Mouse (Mus musculus) CH12.LX (cell line): ENCODE data around the gene Gm20388. TPM values are rescaled to one million over a fixed set of nuclear protein-coding genes. Genes with fewer than 3 reads are reported as not detected.
A peak's percentile ranks its signal among the peaks of the same experiment; 100 is the strongest.
"Not testable (repeated sequence)": the region's sequence is repeated elsewhere in the genome, so short reads cannot be mapped to it uniquely, and the experiment has no call there.

Experiments used
- DNase-seq: peaks from one replicate; pipeline ENCODE4 v3.0.0-alpha.2; 2013; ENCODE audit errors: extremely low read depth
- H3K27ac ChIP-seq: 2 replicates; pipeline ENCODE4 v1.5.1; 2012; ENCODE audit warnings: low read depth, mild to moderate bottlenecking, control low read depth, moderate library complexity; ENCODE audit not compliant: insufficient read depth
- H3K27me3 ChIP-seq: replicated peaks from 2 replicates; pipeline ENCODE3; 2012; ENCODE audit warnings: inconsistent platforms
- H3K36me3 ChIP-seq, 2 experiments: replicated peaks in 1 of 2; 2 replicates each; pipeline versions ENCODE3 to v1.6.1; 2012; ENCODE audit warnings: inconsistent platforms in 1 of 2, low read length in 1 of 2, mild to moderate bottlenecking in 1 of 2, mixed read lengths in 1 of 2, moderate library complexity in 1 of 2; ENCODE audit not compliant: control insufficient read depth in 1 of 2, insufficient read depth in 1 of 2
- H3K4me1 ChIP-seq, 2 experiments: 2 replicates each; pipeline ENCODE4 v1.6.1; 2012; ENCODE audit warnings: inconsistent platforms in 1 of 2, moderate library complexity in 1 of 2; ENCODE audit not compliant: insufficient read depth in 2 of 2, control insufficient read depth in 1 of 2
- H3K4me2 ChIP-seq: 2 replicates; pipeline ENCODE4 v1.6.1; 2012; ENCODE audit warnings: low read depth, mild to moderate bottlenecking, control low read depth; ENCODE audit not compliant: poor library complexity, insufficient read depth, severe bottlenecking
- H3K4me3 ChIP-seq, 3 experiments: fragments of 150-350 bp in 1 of 3; sonication (generic) in 1 of 3; replicated peaks in 1 of 3; 2 replicates each; pipeline versions ENCODE3 to v1.5.1; 2011 to 2012; ENCODE audit warnings: low read depth in 2 of 3, low read length in 2 of 3, mild to moderate bottlenecking in 2 of 3, moderate library complexity in 2 of 3, control low read depth in 1 of 3, improper control_type of control experiment in 1 of 3, inconsistent platforms in 1 of 3, mixed read lengths in 1 of 3; ENCODE audit not compliant: poor library complexity in 1 of 3
- H3K79me2 ChIP-seq: replicated peaks from 2 replicates; pipeline ENCODE4 v1.6.1; 2012; ENCODE audit warnings: mild to moderate bottlenecking, moderate library complexity; ENCODE audit not compliant: control insufficient read depth, poor library complexity, insufficient read depth, severe bottlenecking; ENCODE audit errors: extremely low read depth
- H3K9ac ChIP-seq: 2 replicates; pipeline ENCODE4 v1.6.1; 2012; ENCODE audit warnings: low read depth, mild to moderate bottlenecking, control low read depth, moderate library complexity; ENCODE audit not compliant: insufficient read depth
- H3K9me3 ChIP-seq: replicated peaks from 2 replicates; pipeline ENCODE3; 2012; ENCODE audit warnings: low read length, inconsistent platforms, mixed read lengths
- BHLHE40 ChIP-seq: IDR thresholded peaks from 2 replicates; pipeline ENCODE4 v1.6.1; 2011; ENCODE audit warnings: mild to moderate bottlenecking, low read depth, low read length, improper control_type of control experiment
- ELF1 ChIP-seq: IDR thresholded peaks from 2 replicates; pipeline ENCODE4 v1.6.1; 2014; ENCODE audit warnings: low read depth, mild to moderate bottlenecking, inconsistent platforms, low read length, improper control_type of control experiment
- EP300 ChIP-seq: IDR thresholded peaks from 2 replicates; pipeline ENCODE4 v1.6.1; 2011; ENCODE audit warnings: low read length, improper control_type of control experiment
- HCFC1 ChIP-seq: IDR thresholded peaks from 2 replicates; pipeline ENCODE4 v1.6.1; 2012; ENCODE audit warnings: low read depth, mild to moderate bottlenecking, inconsistent platforms, low read length, improper control_type of control experiment
- JUN ChIP-seq: IDR thresholded peaks from 2 replicates; pipeline ENCODE4 v1.6.1; 2011; ENCODE audit warnings: low read depth, mild to moderate bottlenecking, low read length, improper control_type of control experiment, moderate library complexity; ENCODE audit not compliant: insufficient read depth
- KAT2A ChIP-seq: IDR thresholded peaks from 2 replicates; pipeline ENCODE4 v1.6.1; 2012; ENCODE audit warnings: low read length, improper control_type of control experiment, inconsistent platforms; ENCODE audit not compliant: insufficient replicate concordance
- MEF2A ChIP-seq: IDR thresholded peaks from 2 replicates; pipeline ENCODE4 v1.6.1; 2014; ENCODE audit warnings: low read depth, mild to moderate bottlenecking, inconsistent platforms, low read length, improper control_type of control experiment, borderline replicate concordance
- MYC ChIP-seq: IDR thresholded peaks from 2 replicates; pipeline ENCODE4 v1.6.1; 2011; ENCODE audit warnings: low read depth, mild to moderate bottlenecking, improper control_type of control experiment, low read length
- POLR2A ChIP-seq: IDR thresholded peaks from 2 replicates; pipeline ENCODE4 v1.6.1; 2011; ENCODE audit warnings: low read depth, mild to moderate bottlenecking, improper control_type of control experiment, low read length
- USF2 ChIP-seq: conservative IDR thresholded peaks from 2 replicates; pipeline ENCODE4 v1.6.1; 2011; ENCODE audit warnings: low read depth, low read length, improper control_type of control experiment
- ZKSCAN1 ChIP-seq: IDR thresholded peaks from 2 replicates; pipeline ENCODE4 v1.6.1; 2012; ENCODE audit warnings: low read depth, inconsistent platforms, low read length, improper control_type of control experiment, borderline replicate concordance
- ZMIZ1 ChIP-seq: IDR thresholded peaks from 2 replicates; pipeline ENCODE4 v1.6.1; 2012; ENCODE audit warnings: low read depth, mild to moderate bottlenecking, inconsistent platforms, low read length, improper control_type of control experiment
- dilution Hi-C: fragments of 300-500 bp; cut with MboI; formaldehyde crosslinking; loops from 2 replicates; pipeline ENCODE4 v1.14.3; 2020; ENCODE audit warnings: low sequenced_read_pairs; ENCODE audit not compliant: extremely low pct_unique_long_range_greater_than_20kb, extremely low pct_ligation_motif_present
- in situ Hi-C: fragments of 300-500 bp; cut with MboI; formaldehyde crosslinking; loops from 3 replicates; pipeline ENCODE4 v1.14.3; 2019; ENCODE audit warnings: low sequenced_read_pairs, low pct_ligation_motif_present, low pct_unique_long_range_greater_than_20kb, mixed read lengths
- polyA plus RNA-seq: library from polyadenylated mRNA; unstranded; fragments of >175 nt; gene quantifications from 2 replicates; pipeline ENCODE4 v1.2.1, GENCODE M21; 2012; ENCODE audit warnings: low read depth; ENCODE audit not compliant: insufficient read length
- total RNA-seq, 2 experiments: library from RNA; depleted of rRNA; stranded (reverse); fragments of 300-350 nt in 1 of 2; fragments of >200 nt in 1 of 2; gene quantifications; 2 replicates each; pipeline ENCODE4 v1.2.3; 2012 to 2014

The Gm20388 gene
- total and polyA plus RNA-seq, 3 experiments = 14.8 to 26.3 (median 22.2) TPM

DNA sequence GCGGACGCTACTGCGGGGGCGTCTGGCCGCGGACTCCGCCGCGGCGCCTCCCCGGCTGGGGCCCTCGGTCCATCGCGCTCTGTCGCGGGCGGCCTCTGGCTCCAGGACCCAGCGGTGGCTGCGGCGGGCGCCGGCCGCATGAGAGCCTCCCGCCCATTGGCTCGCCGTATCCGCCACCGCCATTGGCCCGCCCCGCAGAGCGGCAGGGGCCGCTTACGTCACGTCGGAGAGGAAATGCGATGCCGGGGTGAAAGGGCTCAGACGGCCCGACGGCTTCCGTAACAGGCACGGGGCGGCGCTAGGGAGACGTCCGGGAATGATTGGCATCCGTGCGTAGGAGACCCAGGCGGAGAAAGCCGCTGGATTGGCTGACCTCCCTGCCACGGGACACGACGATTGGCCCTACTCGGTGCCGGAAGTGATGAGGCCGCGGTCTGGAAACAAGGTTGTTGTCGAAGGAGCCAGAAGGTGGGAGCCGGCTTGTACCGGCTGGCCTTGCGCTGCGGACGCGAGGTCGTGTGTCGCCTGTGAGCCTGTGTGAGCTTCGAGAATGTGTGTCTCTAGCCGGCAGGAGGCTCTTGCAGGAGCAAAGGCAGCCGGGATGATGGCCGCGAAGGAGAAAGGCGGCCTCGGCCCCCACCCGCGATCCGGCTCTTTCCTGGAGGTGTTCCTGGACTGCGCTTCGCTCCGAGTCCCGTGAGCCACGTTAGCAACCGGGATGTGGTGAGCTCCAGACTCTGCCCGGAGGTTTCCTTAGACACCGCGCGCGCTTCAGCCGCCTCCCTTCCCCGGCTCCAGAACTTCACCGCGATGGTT lies 3131.7 kb downstream of the Gm20388 start, which contains the start of gene Ankrd11 (continued):
- TF ChIP-seq POLR2A (peak; percentile 98), EP300 (no peak; the same call in 1 of the 2 replicates), ELF1 (peak; percentile 94), BHLHE40 (peak; percentile 29), JUN (no peak), HCFC1 (peak; percentile 83), ZKSCAN1 (peak; percentile 80), USF2 (no peak), ZMIZ1 (peak; percentile 16; the same call in 1 of the 2 replicates)

DNA sequence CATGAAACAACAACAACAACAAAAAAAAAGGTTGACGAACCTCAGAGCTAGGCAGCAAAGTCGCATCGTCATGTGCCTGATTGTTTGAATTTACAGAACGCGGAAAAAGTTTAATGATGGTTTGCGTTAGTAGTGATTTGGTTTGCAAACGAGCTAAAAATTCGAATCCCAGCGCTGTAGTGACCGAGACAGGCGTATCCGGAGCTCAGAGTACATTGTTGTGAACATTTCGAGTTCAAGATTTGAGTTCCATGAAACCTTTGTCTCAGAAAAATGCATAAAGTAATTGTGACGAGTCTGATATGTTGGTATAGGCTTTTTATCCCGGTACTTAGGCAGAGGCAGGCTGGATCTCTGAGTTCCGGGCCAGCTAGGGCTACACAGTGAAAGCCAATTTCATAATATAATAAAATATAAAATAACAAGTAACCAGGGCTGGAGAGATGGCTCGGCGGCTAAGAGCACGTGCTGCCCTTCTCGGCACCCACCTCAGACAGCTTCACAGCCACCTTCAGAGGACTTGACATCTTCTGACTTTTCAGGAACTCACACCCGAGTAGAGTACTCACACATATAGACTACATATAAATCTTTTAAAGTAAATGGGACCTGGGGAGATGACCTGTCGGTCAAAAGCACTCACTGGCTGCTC lies 3132.5 kb downstream of the Gm20388 start:
- in situ Hi-C loops (no loop called here), dilution Hi-C loops (no loop called here)
- peaks cover 53% of the 10 kb centered on the region for H3K79me2 ChIP-seq
- TF ChIP-seq BHLHE40 (peak; percentile 48), MEF2A (no peak), MYC (peak; percentile 36; the same call in 1 of the 2 replicates)
- no peaks in the 10 kb centered on the region for H3K9me3 ChIP-seq
- H3K4me2 ChIP-seq = peak overlapping the region; percentile 85
- peaks cover 4 to 21% of the 10 kb centered on the region in 2 experiments for H3K36me3 ChIP-seq
- H3K27ac ChIP-seq = peak overlapping the region; percentile 76
- no peak for DNase-seq
- H3K4me3 ChIP-seq = peak overlapping the region; percentile 75 to 95 (median 83)
- no peaks in the 10 kb centered on the region for H3K27me3 ChIP-seq
- H3K4me1 ChIP-seq = peaks cover 3 to 30% of the 10 kb centered on the region in 2 experiments
- peak overlapping the region; percentile 97 for H3K9ac ChIP-seq

DNA sequence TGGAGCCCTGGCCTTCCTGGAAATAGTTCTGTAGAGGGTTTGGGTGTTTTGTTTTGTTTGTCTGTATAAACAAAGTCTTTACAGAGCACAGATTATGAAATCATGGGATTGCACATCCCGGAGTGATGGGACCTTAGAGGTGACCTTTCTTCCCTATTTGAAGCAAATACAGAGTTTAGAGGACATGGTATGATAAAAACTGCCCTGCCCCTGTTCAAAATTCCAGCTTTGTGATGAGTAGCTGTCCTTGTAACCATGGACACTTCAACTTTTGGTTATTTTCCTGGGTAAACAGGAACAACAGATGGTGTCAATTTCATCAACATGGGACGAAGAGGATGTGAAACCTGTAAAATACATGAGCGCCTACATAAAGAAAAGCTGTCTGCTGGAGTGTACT lies 3133.3 kb downstream of the Gm20388 start:
- dilution Hi-C loops = no loop called here
- Histone ChIP-seq H3K27me3 (no peaks in the 10 kb centered on the region), H3K4me1 (peaks cover 3 to 24% of the 10 kb centered on the region in 2 experiments), H3K27ac (no peak overlapping the region), H3K9ac (no peak overlapping the region; the same call in 1 of the 2 replicates), H3K9me3 (no peaks in the 10 kb centered on the region), H3K4me3 (no peak overlapping the region), H3K79me2 (peaks cover 45% of the 10 kb centered on the region), H3K4me2 (no peak overlapping the region), H3K36me3 (peaks cover 4 to 18% of the 10 kb centered on the region in 2 experiments)
- no peak for DNase-seq
- peak; percentile 37; the same call in 1 of the 2 replicates for TF ChIP-seq EP300
- TF ChIP-seq KAT2A = no peak
- in situ Hi-C loops = no loop called here

DNA sequence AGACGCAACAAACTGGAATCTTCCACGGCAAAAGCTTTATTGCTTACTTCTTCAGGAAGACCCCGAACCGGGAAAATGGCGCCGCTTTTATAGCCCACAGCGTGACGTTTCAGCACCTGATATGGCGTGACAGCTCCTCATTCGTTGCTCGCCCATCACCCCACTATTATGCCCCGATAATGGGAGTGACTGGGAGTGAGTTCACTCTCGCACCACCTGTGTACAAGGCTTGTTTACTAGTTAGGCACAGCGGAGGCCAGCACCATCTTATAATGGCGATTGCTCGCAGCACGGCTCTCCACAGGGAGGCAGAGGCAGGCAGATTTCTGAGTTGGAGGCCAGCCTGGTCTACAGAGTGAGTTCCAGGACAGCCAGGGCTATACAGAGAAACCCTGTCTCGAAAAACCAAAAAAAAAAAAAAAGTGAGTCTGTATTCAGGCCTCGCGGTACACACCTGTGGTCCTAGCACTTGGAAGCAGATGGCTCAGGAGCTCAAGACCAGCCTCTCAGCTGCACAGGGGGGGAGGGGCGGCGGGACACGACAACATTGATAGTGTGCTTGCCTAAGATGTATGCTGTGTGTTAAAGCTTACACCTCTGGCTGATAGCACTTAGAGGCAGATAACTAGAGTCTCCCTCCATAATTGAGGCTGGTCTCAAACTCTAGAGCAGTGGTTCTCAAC lies 3134.2 kb downstream of the Gm20388 start:
- DNase-seq, H3K9me3 ChIP-seq, dilution Hi-C loops, H3K4me3 ChIP-seq, H3K27ac ChIP-seq, H3K4me2 ChIP-seq, H3K27me3 ChIP-seq, in situ Hi-C loops, H3K9ac ChIP-seq: not testable (repeated sequence)
- Histone ChIP-seq H3K36me3 (peaks cover 4 to 14% of the 10 kb centered on the region in 2 experiments), H3K79me2 (peaks cover 36% of the 10 kb centered on the region), H3K4me1 (peaks cover 0 to 14% of the 10 kb centered on the region in 2 experiments; a peak in 2 of 4 replicates)
